Mouse (Mus musculus) erythroblast, embryonic 14.5 days (primary cell): ENCODE results near the gene Dqx1.

Source experiments
- GATA1 ChIP-seq: IDR thresholded peaks from 2 replicates; pipeline ENCODE4 v1.6.1; 2012; ENCODE audit warnings: low read length, inconsistent platforms, mixed read lengths
- TAL1 ChIP-seq: IDR thresholded peaks from 3 replicates; pipeline ENCODE4 v1.6.1; 2012; ENCODE audit warnings: low read length, inconsistent platforms, mixed read lengths

- TF ChIP-seq GATA1 (no peak), TAL1 (no peak)
Observed at GRCm38 (mm10) chr6:83053136-83053960, 4.3 kb upstream of the Dqx1 start.
